Mouse (Mus musculus) C2C12 (cell line): ENCODE measurements at regions not wholly inside any gene's neighbourhood (a gene's known extent, or its start where the extent isn't known, plus 50 kb on each side); places are given as distances from the start of the nearest gene placed in this dataset.
"Not testable (repeated sequence)": the region's sequence is repeated elsewhere in the genome, so short reads cannot be mapped to it uniquely, and the experiment has no call there.

Experiments used
- H3K27me3 ChIP-seq: one replicate; pipeline ENCODE4 v1.6.1; 2011; ENCODE audit not compliant: control insufficient read depth, insufficient read depth, insufficient read length
- H3K36me3 ChIP-seq: one replicate; pipeline ENCODE4 v1.6.1; 2011; ENCODE audit not compliant: control insufficient read depth, insufficient read depth
- H3K4me3 ChIP-seq: one replicate; pipeline ENCODE4 v1.5.1; 2011; ENCODE audit warnings: mild to moderate bottlenecking, control low read depth; ENCODE audit not compliant: poor library complexity, insufficient read depth, severe bottlenecking
- H3K79me2 ChIP-seq: one replicate; pipeline ENCODE4 v1.6.1; 2011; ENCODE audit not compliant: control insufficient read depth, insufficient read depth
- H3K79me3 ChIP-seq: one replicate; pipeline ENCODE4 v1.6.1; 2011; ENCODE audit warnings: low read depth, control low read depth
- H3ac ChIP-seq: one replicate; pipeline ENCODE3; 2011; ENCODE audit warnings: low read depth; ENCODE audit not compliant: control insufficient read depth, insufficient read length
- CEBPB ChIP-seq: IDR thresholded peaks from one replicate; pipeline ENCODE4 v1.6.1; 2011; ENCODE audit warnings: low read depth, mild to moderate bottlenecking, control low read depth, moderate library complexity
- CTCF ChIP-seq: IDR thresholded peaks from one replicate; pipeline ENCODE4 v1.5.1; 2011; ENCODE audit not compliant: control insufficient read depth, insufficient read depth, insufficient read length
- FOSL1 ChIP-seq: IDR thresholded peaks from one replicate; pipeline ENCODE4 v1.8.0; 2011; ENCODE audit warnings: mild to moderate bottlenecking, low read length; ENCODE audit not compliant: poor library complexity, insufficient read depth, severe bottlenecking
- MAX ChIP-seq: IDR thresholded peaks from one replicate; pipeline ENCODE4 v1.6.1; 2011; ENCODE audit warnings: mild to moderate bottlenecking, control low read depth
- MYOD1 ChIP-seq: IDR thresholded peaks from one replicate; pipeline ENCODE4 v1.6.1; 2011; ENCODE audit warnings: low read depth; ENCODE audit not compliant: control insufficient read depth, insufficient read length
- MYOG ChIP-seq: IDR thresholded peaks from one replicate; pipeline ENCODE4 v1.6.1; 2011; ENCODE audit not compliant: control insufficient read depth, insufficient read length; ENCODE audit errors: extremely low read depth
- USF1 ChIP-seq: IDR thresholded peaks from one replicate; pipeline ENCODE4 v1.6.1; 2011; ENCODE audit warnings: low read depth, mild to moderate bottlenecking, control low read depth, moderate library complexity

- peak; percentile 63 for TF ChIP-seq USF1
- no peak for TF ChIP-seq MYOG
- H3K79me3 ChIP-seq = no peaks in the 10 kb centered on the region
- H3K79me2 ChIP-seq = no peaks in the 10 kb centered on the region
- H3K27me3 ChIP-seq = no peaks in the 10 kb centered on the region
- no peak overlapping the region for H3K4me3 ChIP-seq
- H3K36me3 ChIP-seq = no peaks in the 10 kb centered on the region
- no peak overlapping the region for H3ac ChIP-seq
These were observed 70.2 kb upstream of the Acpp start for GRCm38 (mm10) chr9:104407559-104408376.

- H3ac ChIP-seq = no peak overlapping the region
- no peaks in the 10 kb centered on the region for H3K79me2 ChIP-seq
- TF ChIP-seq USF1 (no peak), MYOD1 (no peak), MAX (no peak), CTCF (no peak), CEBPB (no peak), MYOG (no peak), FOSL1 (no peak)
- no peaks in the 10 kb centered on the region for H3K79me3 ChIP-seq
- H3K27me3 ChIP-seq = no peaks in the 10 kb centered on the region
- H3K36me3 ChIP-seq = no peaks in the 10 kb centered on the region
- H3K4me3 ChIP-seq = no peak overlapping the region
These were observed 69.5 kb upstream of the Acpp start for GRCm38 (mm10) chr9:104407011-104407410.

- Histone ChIP-seq H3K79me3 (no peaks in the 10 kb centered on the region), H3ac (no peak overlapping the region), H3K79me2 (no peaks in the 10 kb centered on the region), H3K4me3 (no peak overlapping the region), H3K36me3 (no peaks in the 10 kb centered on the region), H3K27me3 (no peaks in the 10 kb centered on the region)
- TF ChIP-seq MYOD1 (no peak), USF1 (no peak)
These were observed 68.9 kb upstream of the Acpp start for GRCm38 (mm10) chr9:104406491-104406890.

GRCm38 (mm10) chr9:104403863-104404262 lies 66.3 kb upstream of the Acpp start:
- TF ChIP-seq CEBPB (no peak), FOSL1 (no peak), CTCF (no peak), MYOD1 (no peak), MYOG (no peak), USF1 (no peak), MAX (no peak)

DNA sequence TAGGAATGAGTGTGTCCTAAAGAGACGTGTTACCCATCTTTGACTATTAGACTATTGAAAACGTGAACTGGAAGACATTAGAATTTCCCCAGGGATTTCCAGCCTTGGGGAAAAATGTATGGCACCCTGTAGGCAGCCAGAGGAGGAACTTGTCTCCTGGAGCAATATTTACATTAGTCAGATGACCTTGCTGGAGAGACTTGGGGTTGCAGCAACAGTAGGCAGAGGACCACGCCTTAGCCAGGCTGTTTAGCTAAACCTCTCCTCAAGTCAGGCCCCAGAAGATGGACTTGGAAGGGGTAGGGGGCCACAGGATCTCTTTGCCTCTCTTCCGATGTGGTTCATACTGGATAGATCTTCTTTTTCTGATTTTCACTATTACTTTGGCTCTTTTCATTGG lies 64.1 kb upstream of the Acpp start:
- Histone ChIP-seq H3K79me3 (no peaks in the 10 kb centered on the region), H3ac (no peak overlapping the region), H3K4me3 (no peak overlapping the region), H3K36me3 (no peaks in the 10 kb centered on the region), H3K27me3 (no peaks in the 10 kb centered on the region), H3K79me2 (no peaks in the 10 kb centered on the region)
- TF ChIP-seq USF1 = no peak
- TF ChIP-seq MYOD1 = no peak

More at GRCm38 (mm10) chr9:104403863-104404262, 66.3 kb upstream of the Acpp start:
- H3K4me3 ChIP-seq = no peak overlapping the region
- no peak overlapping the region for H3ac ChIP-seq
- H3K36me3 ChIP-seq = no peaks in the 10 kb centered on the region
- no peaks in the 10 kb centered on the region for H3K27me3 ChIP-seq
- H3K79me2 ChIP-seq = no peaks in the 10 kb centered on the region
- H3K79me3 ChIP-seq = no peaks in the 10 kb centered on the region

- Histone ChIP-seq H3K36me3 (no peaks in the 10 kb centered on the region), H3K4me3 (no peak overlapping the region), H3K79me2 (no peaks in the 10 kb centered on the region), H3K27me3 (no peaks in the 10 kb centered on the region), H3K79me3 (no peaks in the 10 kb centered on the region), H3ac (no peak overlapping the region)
- TF ChIP-seq FOSL1 (no peak), MYOD1 (no peak), MYOG (no peak), USF1 (no peak), CEBPB (no peak), CTCF (no peak), MAX (no peak)
These were observed 62.4 kb upstream of the Acpp start for GRCm38 (mm10) chr9:104399927-104400326.

DNA sequence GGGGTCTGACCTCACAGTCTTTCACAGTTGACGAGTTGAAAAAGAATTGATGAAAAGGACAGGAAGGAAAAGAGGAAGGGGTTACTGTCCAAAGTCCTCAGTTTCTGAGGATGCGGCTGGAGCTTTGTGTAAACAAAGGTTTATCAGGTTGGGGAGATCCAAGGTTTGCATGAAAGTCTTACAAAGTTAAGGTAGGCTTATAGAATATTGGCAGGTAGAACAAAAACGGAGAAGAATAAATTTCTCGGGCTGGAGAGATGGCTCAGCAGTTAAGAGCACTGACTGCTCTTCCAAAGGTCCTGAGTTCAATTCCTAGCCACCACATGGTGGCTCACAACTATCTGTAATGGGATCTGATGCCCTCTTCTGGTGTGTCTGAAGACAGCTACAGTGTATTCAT lies 60.9 kb upstream of the Acpp start:
- H3K79me2 ChIP-seq, H3K79me3 ChIP-seq, H3K27me3 ChIP-seq, H3K4me3 ChIP-seq, H3K36me3 ChIP-seq, H3ac ChIP-seq: not testable (repeated sequence)
